Mouse (Mus musculus): ENCODE measurements around the gene Pex5l. TPM values are rescaled to one million over a fixed set of nuclear protein-coding genes. Genes with fewer than 3 reads are reported as not detected.

Pex5l gene
- total and polyA plus RNA-seq, 3 experiments, result 0.08 to 0.44 (median 0.44) TPM

DNA sequence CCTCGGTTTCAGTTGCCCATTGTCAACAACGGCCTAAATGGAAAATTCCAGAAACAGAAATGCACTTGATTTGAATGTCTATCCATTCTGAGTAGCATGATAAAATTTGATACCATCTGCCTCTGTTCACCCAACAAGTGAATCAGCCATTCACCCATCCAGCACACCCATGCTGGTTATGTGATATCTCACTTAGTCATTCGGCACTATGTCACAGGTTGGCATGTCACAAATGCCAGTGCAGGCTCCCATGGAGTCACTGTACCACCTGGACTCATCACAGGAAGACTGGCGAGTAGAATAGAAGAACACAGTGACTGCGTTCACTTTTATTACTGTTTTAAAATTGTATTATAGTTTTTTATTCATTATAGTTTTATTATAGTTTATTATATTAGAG lies 18.3 kb downstream of the Pex5l start:
- Histone ChIP-seq H3K4me1 (ENCODE audit: control insufficient read depth in 1 of 2, insufficient read depth in 2 of 2) (peaks cover 0 to 21% of the 10 kb centered on the region in 2 experiments; a peak in 2 of 4 replicates), H3K9ac (ENCODE audit: insufficient read depth, low read depth) (no peak overlapping the region), H3K79me2 (replicated peaks; ENCODE audit: control insufficient read depth, extremely low read depth, insufficient read depth, poor library complexity, severe bottlenecking) (no peaks in the 10 kb centered on the region), H3K27ac (ENCODE audit: insufficient read depth, low read depth) (no peak overlapping the region), H3K4me2 (ENCODE audit: insufficient read depth, low read depth, poor library complexity, severe bottlenecking) (no peak overlapping the region), H3K9me3 (replicated peaks; ENCODE audit: low read length) (no peaks in the 10 kb centered on the region), H3K4me3 (replicated peaks in 1 of 3; ENCODE audit: low read depth in 2 of 3, low read length in 2 of 3, poor library complexity in 1 of 3) (no peak overlapping the region), H3K36me3 (replicated peaks in 1 of 2; ENCODE audit: control insufficient read depth in 1 of 2, insufficient read depth in 1 of 2, low read length in 1 of 2) (no peaks in the 10 kb centered on the region), H3K27me3 (replicated peaks) (no peaks in the 10 kb centered on the region)
- no peak for DNase-seq (ENCODE audit: extremely low read depth)
- dilution Hi-C loops (cut with MboI; ENCODE audit: extremely low pct_ligation_motif_present, extremely low pct_unique_long_range_greater_than_20kb, low sequenced_read_pairs) (no loop called here), in situ Hi-C loops (cut with MboI; ENCODE audit: low pct_ligation_motif_present, low pct_unique_long_range_greater_than_20kb, low sequenced_read_pairs) (no loop called here)
- TF ChIP-seq JUN (IDR thresholded peaks at IDR 0.05; ENCODE audit: insufficient read depth, low read depth, low read length), result no peak
- TF ChIP-seq POLR2AphosphoS2 (IDR thresholded peaks at IDR 0.05; ENCODE audit: low read depth, low read length), result no peak
- TF ChIP-seq E2F4 (IDR thresholded peaks at IDR 0.05; ENCODE audit: insufficient replicate concordance, low read depth, low read length), result no peak
- no peak for TF ChIP-seq ETS1 (conservative IDR thresholded peaks at IDR 0.05; ENCODE audit: low read depth, low read length)
- TF ChIP-seq RCOR1 (conservative IDR thresholded peaks at IDR 0.05; ENCODE audit: low read depth, low read length), result no peak
- TF ChIP-seq ZC3H11A (IDR thresholded peaks at IDR 0.05; ENCODE audit: low read depth, low read length), result no peak
- TF ChIP-seq NRF1 (IDR thresholded peaks at IDR 0.05; ENCODE audit: low read depth, low read length), result no peak
- TF ChIP-seq PAX5 (IDR thresholded peaks at IDR 0.05; ENCODE audit: low read length), result no peak
- no peak for TF ChIP-seq RAD21 (IDR thresholded peaks at IDR 0.05; ENCODE audit: low read depth, low read length)

DNA sequence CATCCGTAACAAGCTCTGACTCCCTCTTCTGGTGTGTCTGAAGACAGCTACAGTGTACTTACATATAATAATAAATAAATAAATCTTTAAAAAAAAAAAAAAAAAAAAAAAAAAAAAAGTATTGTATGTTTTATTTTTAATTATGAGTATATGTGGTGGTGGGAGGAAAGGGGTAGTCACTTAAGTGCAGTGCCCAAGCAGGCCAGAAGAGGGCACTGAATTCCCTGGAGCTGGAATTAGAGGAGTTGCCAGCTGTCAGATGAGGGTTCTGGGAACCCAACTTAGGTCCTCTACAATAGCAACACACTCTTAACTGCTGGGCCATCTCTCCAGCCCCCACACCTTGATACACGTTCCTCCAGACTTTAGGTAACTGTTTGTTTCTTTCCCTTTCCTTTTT lies 37.3 kb downstream of the Pex5l start:
- Histone ChIP-seq H3K4me3 (replicated peaks in 1 of 3; ENCODE audit: low read depth in 2 of 3, low read length in 2 of 3, poor library complexity in 1 of 3) (no peak overlapping the region), H3K4me1 (ENCODE audit: control insufficient read depth in 1 of 2, insufficient read depth in 2 of 2) (peaks cover 0 to 4% of the 10 kb centered on the region in 2 experiments; a peak in 1 of 4 replicates), H3K79me2 (replicated peaks; ENCODE audit: control insufficient read depth, extremely low read depth, insufficient read depth, poor library complexity, severe bottlenecking) (no peaks in the 10 kb centered on the region), H3K9me3 (replicated peaks; ENCODE audit: low read length) (peaks cover 2% of the 10 kb centered on the region), H3K4me2 (ENCODE audit: insufficient read depth, low read depth, poor library complexity, severe bottlenecking) (no peak overlapping the region), H3K9ac (ENCODE audit: insufficient read depth, low read depth) (no peak overlapping the region), H3K27me3 (replicated peaks) (no peaks in the 10 kb centered on the region), H3K36me3 (replicated peaks in 1 of 2; ENCODE audit: control insufficient read depth in 1 of 2, insufficient read depth in 1 of 2, low read length in 1 of 2) (no peaks in the 10 kb centered on the region), H3K27ac (ENCODE audit: insufficient read depth, low read depth) (no peak overlapping the region)
- in situ Hi-C loops (cut with MboI; ENCODE audit: low pct_ligation_motif_present, low pct_unique_long_range_greater_than_20kb, low sequenced_read_pairs) (no loop called here), dilution Hi-C loops (cut with MboI; ENCODE audit: extremely low pct_ligation_motif_present, extremely low pct_unique_long_range_greater_than_20kb, low sequenced_read_pairs) (no loop called here)
- DNase-seq (ENCODE audit: extremely low read depth), result no peak
- TF ChIP-seq RAD21 (IDR thresholded peaks at IDR 0.05; ENCODE audit: low read depth, low read length) (peak; percentile 2), CTCF (conservative IDR thresholded peaks at IDR 0.05 in 1 of 2, IDR thresholded peaks at IDR 0.05 in 1 of 2; ENCODE audit: low read depth in 2 of 2, low read length in 2 of 2) (peak in 1 of 2 experiments; percentile 18; a peak in 1 of 4 replicates), NELFE (IDR thresholded peaks at IDR 0.05; ENCODE audit: low read depth, low read length) (no peak)

DNA sequence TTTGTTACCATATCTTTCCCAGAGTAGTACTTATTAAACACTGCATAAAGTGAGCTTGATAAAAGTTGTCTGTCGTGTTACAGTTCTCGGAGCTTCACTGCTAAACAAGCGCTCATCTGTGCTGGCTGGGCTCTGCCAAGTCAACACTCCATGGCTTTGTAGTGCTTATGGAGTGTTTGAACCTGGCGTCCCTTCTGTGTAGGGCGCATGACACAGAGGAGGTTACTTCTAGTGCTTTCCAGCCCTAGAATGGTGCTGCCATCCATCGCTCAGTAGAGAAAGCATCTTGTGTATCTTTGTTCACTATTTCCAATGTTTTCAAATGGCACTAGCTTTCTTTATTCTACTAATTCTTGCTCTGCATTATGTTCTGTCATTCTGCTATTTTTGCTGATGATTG lies 39.5 kb downstream of the Pex5l start:
- H3K4me1 ChIP-seq (ENCODE audit: control insufficient read depth in 1 of 2, insufficient read depth in 2 of 2), result peaks cover 0 to 4% of the 10 kb centered on the region in 2 experiments; a peak in 1 of 4 replicates
- H3K4me2 ChIP-seq (ENCODE audit: insufficient read depth, low read depth, poor library complexity, severe bottlenecking), result no peak overlapping the region
- dilution Hi-C loops (cut with MboI; ENCODE audit: extremely low pct_ligation_motif_present, extremely low pct_unique_long_range_greater_than_20kb, low sequenced_read_pairs) (no loop called here), in situ Hi-C loops (cut with MboI; ENCODE audit: low pct_ligation_motif_present, low pct_unique_long_range_greater_than_20kb, low sequenced_read_pairs) (no loop called here)
- no peaks in the 10 kb centered on the region for H3K27me3 ChIP-seq (replicated peaks)
- H3K9me3 ChIP-seq (replicated peaks; ENCODE audit: low read length), result peaks cover 2% of the 10 kb centered on the region
- no peak overlapping the region for H3K4me3 ChIP-seq (replicated peaks in 1 of 3; ENCODE audit: low read depth in 2 of 3, low read length in 2 of 3, poor library complexity in 1 of 3)
- TF ChIP-seq MAX (IDR thresholded peaks at IDR 0.05; ENCODE audit: low read length) (no peak), CTCF (conservative IDR thresholded peaks at IDR 0.05 in 1 of 2, IDR thresholded peaks at IDR 0.05 in 1 of 2; ENCODE audit: low read depth in 2 of 2, low read length in 2 of 2) (no peak), UBTF (IDR thresholded peaks at IDR 0.05; ENCODE audit: low read depth, low read length) (no peak), EP300 (IDR thresholded peaks at IDR 0.05; ENCODE audit: low read length) (no peak), POLR2AphosphoS2 (IDR thresholded peaks at IDR 0.05; ENCODE audit: low read depth, low read length) (no peak), RCOR1 (conservative IDR thresholded peaks at IDR 0.05; ENCODE audit: low read depth, low read length) (no peak), CHD1 (IDR thresholded peaks at IDR 0.05; ENCODE audit: low read depth, low read length) (no peak), ZNF384 (IDR thresholded peaks at IDR 0.05; ENCODE audit: low read depth, low read length) (no peak), TCF12 (IDR thresholded peaks at IDR 0.05; ENCODE audit: low read depth, low read length) (no peak), MAFK (IDR thresholded peaks at IDR 0.05; ENCODE audit: insufficient replicate concordance, low read length) (no peak), NRF1 (IDR thresholded peaks at IDR 0.05; ENCODE audit: low read depth, low read length) (no peak), IRF4 (IDR thresholded peaks at IDR 0.05; ENCODE audit: low read depth, low read length) (no peak), HCFC1 (IDR thresholded peaks at IDR 0.05; ENCODE audit: low read depth, low read length) (no peak), ZC3H11A (IDR thresholded peaks at IDR 0.05; ENCODE audit: low read depth, low read length) (no peak), JUN (IDR thresholded peaks at IDR 0.05; ENCODE audit: insufficient read depth, low read depth, low read length) (no peak), MXI1 (IDR thresholded peaks at IDR 0.05; ENCODE audit: low read depth, low read length) (no peak), MEF2A (IDR thresholded peaks at IDR 0.05; ENCODE audit: borderline replicate concordance, low read depth, low read length) (no peak)
- H3K27ac ChIP-seq (ENCODE audit: insufficient read depth, low read depth), result no peak overlapping the region
- H3K36me3 ChIP-seq (replicated peaks in 1 of 2; ENCODE audit: control insufficient read depth in 1 of 2, insufficient read depth in 1 of 2, low read length in 1 of 2), result no peaks in the 10 kb centered on the region
- H3K9ac ChIP-seq (ENCODE audit: insufficient read depth, low read depth), result no peak overlapping the region
- no peaks in the 10 kb centered on the region for H3K79me2 ChIP-seq (replicated peaks; ENCODE audit: control insufficient read depth, extremely low read depth, insufficient read depth, poor library complexity, severe bottlenecking)
- DNase-seq (ENCODE audit: extremely low read depth), result no peak

Measured in CH12.LX (cell line).